ENCODE assay signal across 8 mouse cellular contexts in genomic region chrX:142540264-142540663, GRCm38 (mm10).
DNase-seq lines count a peak whose midpoint lies in the region; ATAC-seq and TF ChIP-seq lines count a peak whose summit lies in the region.

No protein-coding gene starts in this region.

- no peak overlapping the region for H3K4me3 ChIP-seq in ES-Bruce4 (ENCODE audit: low read depth, low read length)
- no peak overlapping the region for H3K4me3 ChIP-seq in bone marrow macrophage, adult 2 months (ENCODE audit: insufficient read depth, low read length)
- H3K4me3 ChIP-seq in embryonic facial prominence, embryonic 15.5 days (replicated peaks) = no peak overlapping the region
- no peak overlapping the region for H3K4me3 ChIP-seq in heart, embryonic 13.5 days
- no peak overlapping the region for H3K4me3 ChIP-seq in kidney, embryonic 16.5 days (ENCODE audit: low read length)
- no peak overlapping the region for H3K4me3 ChIP-seq in neural tube, embryonic 14.5 days (ENCODE audit: low read depth, low read length)
- H3K4me3 ChIP-seq in thymus, adult 2 months (ENCODE audit: control insufficient read depth, insufficient read depth, low read length) = no peak overlapping the region

- peak; percentile 37 to 65 for DNase-seq in lung, adult 18-20 months
- peak; percentile 24 for DNase-seq in thymus, adult 2 months

- TF ChIP-seq POLR2A in ES-Bruce4 (IDR thresholded peaks at IDR 0.05; ENCODE audit: insufficient read depth, low read length) = no peak
- no peak for TF ChIP-seq POLR2A in bone marrow macrophage, adult 2 months (IDR thresholded peaks at IDR 0.05; ENCODE audit: borderline replicate concordance, low read depth, low read length)
- no peak for TF ChIP-seq POLR2A in thymus, adult 2 months (IDR thresholded peaks at IDR 0.05; ENCODE audit: control insufficient read depth, extremely low read depth, insufficient read depth, low read length, poor library complexity)

- H3K27ac ChIP-seq in ES-Bruce4 (ENCODE audit: insufficient read depth, low read length) = no peak overlapping the region
- no peak overlapping the region for H3K27ac ChIP-seq in bone marrow macrophage, adult 2 months (ENCODE audit: insufficient read depth, low read depth, low read length)
- no peak overlapping the region for H3K27ac ChIP-seq in embryonic facial prominence, embryonic 15.5 days (replicated peaks)
- H3K27ac ChIP-seq in heart, embryonic 13.5 days (replicated peaks) = no peak overlapping the region
- H3K27ac ChIP-seq in kidney, embryonic 16.5 days (ENCODE audit: low read length) = no peak overlapping the region
- H3K27ac ChIP-seq in neural tube, embryonic 14.5 days (ENCODE audit: low read depth, low read length) = no peak overlapping the region
- no peak overlapping the region for H3K27ac ChIP-seq in thymus, adult 2 months (ENCODE audit: control insufficient read depth, insufficient read depth, low read length)

- no peaks in the 10 kb centered on the region for H3K36me3 ChIP-seq in ES-Bruce4 (ENCODE audit: control insufficient read depth, insufficient read depth, low read length, poor library complexity, severe bottlenecking)
- H3K36me3 ChIP-seq in embryonic facial prominence, embryonic 15.5 days = no peaks in the 10 kb centered on the region
- H3K36me3 ChIP-seq in heart, embryonic 13.5 days = no peaks in the 10 kb centered on the region
- no peaks in the 10 kb centered on the region for H3K36me3 ChIP-seq in kidney, embryonic 16.5 days (ENCODE audit: insufficient read depth, low read length)
- H3K36me3 ChIP-seq in neural tube, embryonic 14.5 days (ENCODE audit: control insufficient read depth, insufficient read depth, low read length) = no peaks in the 10 kb centered on the region
- H3K36me3 ChIP-seq in thymus, adult 2 months (ENCODE audit: control insufficient read depth, insufficient read depth, low read length) = no peaks in the 10 kb centered on the region

- peak; percentile 57; the same call in 1 of the 2 replicates for ATAC-seq in embryonic facial prominence, embryonic 15.5 days (ENCODE audit: insufficient number of reproducible peaks, low FRiP score, low TSS enrichment, low read depth)
- ATAC-seq in heart, embryonic 13.5 days (ENCODE audit: extremely low read depth, insufficient number of reproducible peaks, low FRiP score, low TSS enrichment) = no peak
- ATAC-seq in kidney, embryonic 16.5 days (ENCODE audit: low FRiP score, low TSS enrichment) = peak; percentile 75; the same call in 1 of the 2 replicates
- ATAC-seq in neural tube, embryonic 14.5 days (ENCODE audit: low read depth) = peak; percentile 70; the same call in 1 of the 2 replicates

- H3K9ac ChIP-seq in ES-Bruce4 (ENCODE audit: low read depth, poor library complexity, severe bottlenecking) = no peak overlapping the region
- no peak overlapping the region for H3K9ac ChIP-seq in embryonic facial prominence, embryonic 15.5 days
- H3K9ac ChIP-seq in heart, embryonic 13.5 days = no peak overlapping the region
- no peak overlapping the region for H3K9ac ChIP-seq in kidney, embryonic 16.5 days (replicated peaks; ENCODE audit: low read length)
- no peak overlapping the region for H3K9ac ChIP-seq in neural tube, embryonic 14.5 days (replicated peaks; ENCODE audit: low read depth, low read length)

- no peak for TF ChIP-seq EP300 in ES-Bruce4 (IDR thresholded peaks at IDR 0.05; ENCODE audit: insufficient read depth, low read depth, low read length)

- WGBS in embryonic facial prominence, embryonic 15.5 days = 18% methylated on average over 7 of the region's 7 CpGs
- WGBS in heart, embryonic 13.5 days = 7% methylated on average over 7 of the region's 7 CpGs
- WGBS in kidney, embryonic 16.5 days = 28% methylated on average over 7 of the region's 7 CpGs
- 13% methylated on average over 7 of the region's 7 CpGs for WGBS in neural tube, embryonic 14.5 days
- WGBS in thymus, adult 2 months = 10% methylated on average over 7 of the region's 7 CpGs

- H3K9me3 ChIP-seq in ES-Bruce4 (replicated peaks; ENCODE audit: control insufficient read depth, insufficient read depth, low read length, poor library complexity, severe bottlenecking) = no peaks in the 10 kb centered on the region
- H3K9me3 ChIP-seq in embryonic facial prominence, embryonic 15.5 days (replicated peaks) = no peaks in the 10 kb centered on the region
- no peaks in the 10 kb centered on the region for H3K9me3 ChIP-seq in heart, embryonic 13.5 days
- no peaks in the 10 kb centered on the region for H3K9me3 ChIP-seq in kidney, embryonic 16.5 days (ENCODE audit: low read length)
- no peaks in the 10 kb centered on the region for H3K9me3 ChIP-seq in neural tube, embryonic 14.5 days (ENCODE audit: control insufficient read depth, low read length)

- no peaks in the 10 kb centered on the region; the same call in 1 of the 2 replicates for H3K27me3 ChIP-seq in ES-Bruce4 (ENCODE audit: control insufficient read depth, insufficient read depth, low read length, poor library complexity, severe bottlenecking)
- H3K27me3 ChIP-seq in embryonic facial prominence, embryonic 15.5 days = peaks cover 3% of the 10 kb centered on the region
- H3K27me3 ChIP-seq in heart, embryonic 13.5 days (replicated peaks) = no peaks in the 10 kb centered on the region; the same call in 1 of the 2 replicates
- peaks cover 17% of the 10 kb centered on the region for H3K27me3 ChIP-seq in kidney, embryonic 16.5 days (ENCODE audit: insufficient read depth, low read length)
- H3K27me3 ChIP-seq in neural tube, embryonic 14.5 days (ENCODE audit: control insufficient read depth, insufficient read depth, low read length) = no peaks in the 10 kb centered on the region
- H3K27me3 ChIP-seq in thymus, adult 2 months (ENCODE audit: control insufficient read depth, insufficient read depth, low read length) = no peaks in the 10 kb centered on the region

- peak overlapping the region; percentile 27; the same call in 1 of the 2 replicates for H3K4me2 ChIP-seq in embryonic facial prominence, embryonic 15.5 days (replicated peaks)
- H3K4me2 ChIP-seq in heart, embryonic 13.5 days = peak overlapping the region; percentile 49
- peak overlapping the region; percentile 35; the same call in 1 of the 2 replicates for H3K4me2 ChIP-seq in kidney, embryonic 16.5 days (replicated peaks; ENCODE audit: low read depth, low read length)
- H3K4me2 ChIP-seq in neural tube, embryonic 14.5 days (ENCODE audit: low read depth, low read length) = no peak overlapping the region

- H3K4me1 ChIP-seq in ES-Bruce4 (ENCODE audit: control insufficient read depth, insufficient read depth, low read length) = no peaks in the 10 kb centered on the region
- H3K4me1 ChIP-seq in bone marrow macrophage, adult 2 months (ENCODE audit: control insufficient read depth, insufficient read depth, low read length) = peaks cover 27% of the 10 kb centered on the region
- H3K4me1 ChIP-seq in embryonic facial prominence, embryonic 15.5 days = no peaks in the 10 kb centered on the region
- no peaks in the 10 kb centered on the region for H3K4me1 ChIP-seq in heart, embryonic 13.5 days
- H3K4me1 ChIP-seq in kidney, embryonic 16.5 days (ENCODE audit: insufficient read depth, low read length) = no peaks in the 10 kb centered on the region
- H3K4me1 ChIP-seq in neural tube, embryonic 14.5 days (ENCODE audit: control insufficient read depth, insufficient read depth, low read length) = no peaks in the 10 kb centered on the region
- H3K4me1 ChIP-seq in thymus, adult 2 months (replicated peaks; ENCODE audit: control insufficient read depth, insufficient read depth, low read length) = no peaks in the 10 kb centered on the region

- TF ChIP-seq CTCF in ES-Bruce4 (IDR thresholded peaks at IDR 0.05; ENCODE audit: low read depth, low read length) = peak; percentile 64
- TF ChIP-seq CTCF in bone marrow macrophage, adult 2 months (IDR thresholded peaks at IDR 0.05; ENCODE audit: low read depth, low read length) = peak; percentile 50
- TF ChIP-seq CTCF in thymus, adult 2 months (IDR thresholded peaks at IDR 0.05; ENCODE audit: borderline replicate concordance, control insufficient read depth, extremely low read depth, insufficient read depth, low read length, poor library complexity) = peak; percentile 72; the same call in 1 of the 2 replicates
